Mouse (Mus musculus): ENCODE measurements around the gene Dact3. TPM values are rescaled to one million over a fixed set of nuclear protein-coding genes. Genes with fewer than 3 reads are reported as not detected.

The Dact3 gene
- 34.8 and 37.3 TPM in 2 replicates for polyA plus RNA-seq (2011; ENCODE audit: insufficient read length, low read depth, missing spikeins)

DNA sequence AGATGAGACGGTGACA is at the start of gene Dact3:
Gene Dact3, plus strand, starts transcription at position 8 of the 16 bp plus-strand sequence.
- no peak for TF ChIP-seq POLR2A (IDR thresholded peaks at IDR 0.05; ENCODE audit: low read depth, low read length)
- TF ChIP-seq CTCF (IDR thresholded peaks at IDR 0.05; ENCODE audit: borderline replicate concordance, insufficient read depth, low read length) = no peak
- Histone ChIP-seq H3K4me3 (ENCODE audit: insufficient read depth, low read length) (peak within 1 kb of the TSS; percentile 84), H3K27ac (ENCODE audit: insufficient read depth, low read length) (peak within 1 kb of the TSS; percentile 76), H3K4me1 (ENCODE audit: control insufficient read depth, insufficient read depth, low read length) (no peaks in the 10 kb centered on the region)

DNA sequence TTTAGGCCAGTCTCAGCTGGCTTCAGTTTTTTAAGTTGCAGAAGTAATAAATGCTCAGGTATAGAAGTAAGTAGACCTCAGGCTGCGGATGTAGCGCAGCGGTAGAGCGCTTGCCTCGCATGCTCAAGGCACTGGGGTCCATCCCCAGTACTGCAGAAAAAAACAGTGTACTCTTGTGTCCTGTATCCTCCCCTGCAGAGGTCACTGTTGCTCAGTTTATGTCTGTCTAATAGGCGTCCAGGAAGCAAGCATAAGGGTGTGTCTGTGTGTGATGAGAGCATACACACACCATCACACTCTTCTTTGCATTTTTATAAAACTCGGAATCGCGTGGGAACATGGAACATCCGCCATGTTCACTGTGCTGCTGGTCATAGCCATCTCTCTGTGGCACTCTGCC is 49.3 kb upstream of the Dact3 start:
- no peaks in the 10 kb centered on the region for H3K4me1 ChIP-seq (ENCODE audit: control insufficient read depth, insufficient read depth, low read length)
- no peak overlapping the region for H3K27ac ChIP-seq (ENCODE audit: insufficient read depth, low read length)
- H3K4me3 ChIP-seq (ENCODE audit: insufficient read depth, low read length) = no peak overlapping the region
- TF ChIP-seq CTCF (IDR thresholded peaks at IDR 0.05; ENCODE audit: borderline replicate concordance, insufficient read depth, low read length) (no peak), POLR2A (IDR thresholded peaks at IDR 0.05; ENCODE audit: low read depth, low read length) (no peak)

DNA sequence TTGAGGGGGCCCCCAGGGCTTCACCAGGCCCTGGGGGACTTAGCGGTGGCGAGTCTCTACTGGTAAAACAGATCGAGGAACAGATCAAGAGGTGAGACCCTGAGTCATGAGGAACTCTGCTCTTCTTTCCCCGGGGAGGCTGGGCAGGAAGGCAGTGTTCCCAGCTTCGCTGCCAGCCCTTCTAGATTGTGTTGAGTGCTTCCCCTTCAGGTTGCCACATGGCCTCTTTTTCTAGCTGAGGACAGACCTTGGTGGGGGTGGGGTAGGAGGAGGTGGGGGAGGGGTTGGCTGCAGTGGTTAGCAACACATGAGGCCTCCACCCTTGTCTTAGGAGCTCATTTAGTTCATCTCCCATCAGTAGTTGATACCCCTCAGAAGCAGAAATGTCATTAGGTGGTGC is 48.5 kb upstream of the Dact3 start:
- Histone ChIP-seq H3K4me1 (ENCODE audit: control insufficient read depth, insufficient read depth, low read length) (no peaks in the 10 kb centered on the region), H3K27ac (ENCODE audit: insufficient read depth, low read length) (no peak overlapping the region), H3K4me3 (ENCODE audit: insufficient read depth, low read length) (no peak overlapping the region)
- TF ChIP-seq CTCF (IDR thresholded peaks at IDR 0.05; ENCODE audit: borderline replicate concordance, insufficient read depth, low read length) = no peak
- no peak for TF ChIP-seq POLR2A (IDR thresholded peaks at IDR 0.05; ENCODE audit: low read depth, low read length)

DNA sequence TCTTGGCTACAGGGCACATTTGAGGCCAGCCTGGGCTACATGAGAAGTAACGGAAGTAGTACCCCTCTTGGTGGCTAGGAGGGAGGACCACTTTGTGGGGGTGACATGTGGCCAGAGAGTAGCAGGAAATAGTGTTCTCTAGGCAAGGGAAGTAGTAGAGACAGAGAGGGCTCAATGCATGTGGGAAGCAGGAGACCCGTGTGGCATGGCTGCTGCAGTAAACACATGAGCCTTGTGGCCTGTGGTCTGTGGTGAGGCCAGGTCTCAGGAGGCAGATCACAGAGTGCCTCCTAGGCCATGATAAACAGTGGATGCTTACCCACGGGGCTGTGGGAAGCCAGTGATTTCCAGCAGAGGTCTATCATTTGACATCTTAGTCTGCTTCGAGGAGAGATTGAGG is 47.8 kb upstream of the Dact3 start:
- no peak overlapping the region for H3K4me3 ChIP-seq (ENCODE audit: insufficient read depth, low read length)
- TF ChIP-seq POLR2A (IDR thresholded peaks at IDR 0.05; ENCODE audit: low read depth, low read length) (no peak), CTCF (IDR thresholded peaks at IDR 0.05; ENCODE audit: borderline replicate concordance, insufficient read depth, low read length) (no peak)
- no peak overlapping the region for H3K27ac ChIP-seq (ENCODE audit: insufficient read depth, low read length)
- no peaks in the 10 kb centered on the region for H3K4me1 ChIP-seq (ENCODE audit: control insufficient read depth, insufficient read depth, low read length)

DNA sequence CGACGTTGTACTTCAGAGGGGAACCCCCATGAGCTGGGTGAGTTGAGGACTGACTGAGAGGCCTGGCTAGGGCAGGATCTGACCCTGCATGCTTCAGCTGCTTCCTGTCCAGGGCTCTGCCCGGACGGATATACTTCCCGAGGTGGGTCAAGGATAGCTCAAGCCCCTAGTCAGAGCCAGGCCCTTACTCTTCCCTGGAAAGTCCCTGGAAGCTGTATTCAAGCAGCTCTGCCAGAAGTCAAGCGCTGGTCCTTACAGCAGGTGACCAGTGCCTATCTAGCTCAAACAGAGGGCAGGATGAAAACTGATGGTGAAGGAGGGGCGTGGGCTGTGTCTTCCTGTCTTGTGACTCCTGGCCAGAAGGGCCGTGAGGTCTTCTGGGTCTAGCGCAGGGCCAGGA is 44.7 kb upstream of the Dact3 start:
- TF ChIP-seq POLR2A (IDR thresholded peaks at IDR 0.05; ENCODE audit: low read depth, low read length) (no peak), CTCF (IDR thresholded peaks at IDR 0.05; ENCODE audit: borderline replicate concordance, insufficient read depth, low read length) (no peak)
- Histone ChIP-seq H3K4me1 (ENCODE audit: control insufficient read depth, insufficient read depth, low read length) (no peaks in the 10 kb centered on the region), H3K27ac (ENCODE audit: insufficient read depth, low read length) (no peak overlapping the region), H3K4me3 (ENCODE audit: insufficient read depth, low read length) (no peak overlapping the region)

DNA sequence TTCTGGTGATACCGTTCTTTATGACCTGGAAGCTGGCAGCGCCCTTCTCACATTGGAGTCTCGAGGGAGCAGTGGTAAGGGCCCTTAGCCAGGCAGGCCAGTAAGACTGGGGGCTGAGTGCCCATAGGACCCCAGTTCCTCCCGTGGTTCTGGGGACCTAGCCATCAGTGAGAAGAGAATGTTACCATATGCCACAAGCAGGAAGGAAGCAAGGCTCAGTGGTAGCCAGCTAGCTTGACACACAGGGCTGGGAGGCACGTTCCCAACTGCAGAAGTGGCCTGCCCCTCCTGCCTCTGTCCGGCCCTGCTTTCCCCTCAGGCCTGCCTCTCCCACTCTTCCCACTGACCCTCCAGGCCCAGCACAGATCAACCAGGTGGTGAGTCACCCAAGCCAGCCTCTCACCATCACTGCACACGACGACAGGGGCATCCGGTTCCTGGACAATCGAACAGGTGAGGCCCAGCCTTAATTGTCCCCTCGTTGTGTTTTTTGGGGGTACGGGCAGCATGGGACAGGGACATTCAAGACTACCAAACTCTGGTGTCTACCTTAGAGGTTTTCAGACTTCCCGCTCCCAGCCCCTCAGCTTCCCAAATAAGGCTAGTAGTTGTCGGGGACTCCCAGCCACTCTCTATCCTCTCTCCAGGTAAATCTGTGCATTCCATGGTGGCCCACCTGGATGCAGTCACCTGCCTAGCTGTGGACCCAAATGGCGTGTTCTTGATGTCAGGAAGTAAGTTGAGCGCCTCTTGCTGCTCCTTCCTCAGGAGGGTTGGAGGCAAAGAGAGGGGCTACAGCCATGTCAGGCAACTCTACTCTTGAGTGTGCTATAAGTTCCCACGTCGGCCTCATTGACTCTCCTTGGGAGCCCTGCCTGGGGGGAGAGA is 37.0 kb upstream of the Dact3 start:
- H3K4me1 ChIP-seq (ENCODE audit: control insufficient read depth, insufficient read depth, low read length) = peaks cover 2% of the 10 kb centered on the region; the same call in 1 of the 2 replicates
- H3K27ac ChIP-seq (ENCODE audit: insufficient read depth, low read length) = no peak overlapping the region
- H3K4me3 ChIP-seq (ENCODE audit: insufficient read depth, low read length) = no peak overlapping the region
- no peak for TF ChIP-seq POLR2A (IDR thresholded peaks at IDR 0.05; ENCODE audit: low read depth, low read length)
- no peak for TF ChIP-seq CTCF (IDR thresholded peaks at IDR 0.05; ENCODE audit: borderline replicate concordance, insufficient read depth, low read length)

DNA sequence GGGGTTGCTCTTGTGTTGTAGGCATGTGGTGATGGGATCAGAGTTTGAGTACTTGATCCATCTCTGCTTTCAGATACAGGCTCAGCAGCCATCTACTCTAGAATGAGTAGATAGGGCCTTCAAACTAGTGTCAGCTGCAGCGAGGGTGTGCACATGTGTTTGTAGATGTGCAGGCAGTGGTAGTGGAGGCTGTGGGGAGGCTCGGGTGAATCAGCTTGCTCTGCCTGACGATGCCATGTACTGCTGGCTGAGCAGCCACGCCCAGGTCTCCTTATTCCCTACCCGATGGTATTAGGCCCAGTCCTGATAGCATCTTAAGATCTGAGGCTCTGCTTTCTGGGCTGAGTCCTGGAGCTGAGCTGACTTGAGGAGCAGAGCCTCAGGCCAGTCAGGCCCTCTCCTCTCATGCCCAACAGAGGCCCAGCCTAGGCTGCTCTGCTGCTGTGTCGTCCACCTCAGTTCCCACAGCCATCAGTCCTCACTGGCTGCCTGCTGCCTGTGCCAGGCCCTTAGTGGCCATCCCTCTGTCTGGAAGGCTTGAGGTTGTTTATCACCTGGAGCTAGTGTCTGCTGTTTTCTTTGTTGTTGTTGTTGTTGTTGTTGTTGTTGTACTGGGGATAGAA is 36.2 kb upstream of the Dact3 start:
- no peak overlapping the region for H3K4me3 ChIP-seq (ENCODE audit: insufficient read depth, low read length)
- TF ChIP-seq CTCF (IDR thresholded peaks at IDR 0.05; ENCODE audit: borderline replicate concordance, insufficient read depth, low read length) (no peak), POLR2A (IDR thresholded peaks at IDR 0.05; ENCODE audit: low read depth, low read length) (no peak)

DNA sequence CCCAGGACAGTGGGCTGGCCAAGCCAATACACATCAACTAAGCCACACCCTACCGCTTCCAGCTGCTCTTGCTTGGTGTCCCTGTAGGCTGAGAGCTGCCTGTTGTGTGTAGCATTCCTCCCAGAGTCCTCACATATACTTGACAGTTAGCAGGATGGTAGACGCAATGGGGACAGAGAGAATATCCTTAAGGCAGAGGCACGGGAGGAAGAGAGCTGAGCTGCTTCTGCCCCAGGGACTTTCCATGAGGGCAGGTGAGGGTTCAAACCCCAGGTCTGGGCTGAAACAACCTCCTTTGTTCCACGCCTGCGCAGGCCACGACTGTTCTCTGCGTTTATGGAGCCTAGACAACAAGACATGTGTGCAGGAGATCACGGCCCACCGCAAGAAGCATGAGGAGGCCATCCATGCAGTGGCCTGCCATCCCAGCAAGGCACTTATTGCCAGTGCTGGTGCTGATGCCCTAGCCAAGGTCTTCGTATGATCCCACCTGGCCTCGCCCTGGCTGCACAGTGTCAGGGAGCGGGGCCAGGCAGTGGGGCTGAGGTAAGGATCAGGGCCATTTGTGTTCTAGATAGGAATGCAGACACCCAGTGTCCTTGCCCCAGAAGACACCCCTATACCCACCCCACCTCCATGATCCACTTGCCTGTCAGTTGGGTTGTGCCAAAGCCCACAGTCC is 35.5 kb upstream of the Dact3 start:
- Histone ChIP-seq H3K27ac (ENCODE audit: insufficient read depth, low read length) (no peak overlapping the region), H3K4me3 (ENCODE audit: insufficient read depth, low read length) (no peak overlapping the region), H3K4me1 (ENCODE audit: control insufficient read depth, insufficient read depth, low read length) (peaks cover 2% of the 10 kb centered on the region; the same call in 1 of the 2 replicates)
- no peak for TF ChIP-seq POLR2A (IDR thresholded peaks at IDR 0.05; ENCODE audit: low read depth, low read length)
- no peak for TF ChIP-seq CTCF (IDR thresholded peaks at IDR 0.05; ENCODE audit: borderline replicate concordance, insufficient read depth, low read length)

More for the DNA sequence above, 36.2 kb upstream of the Dact3 start:
- Histone ChIP-seq H3K27ac (ENCODE audit: insufficient read depth, low read length) (no peak overlapping the region), H3K4me1 (ENCODE audit: control insufficient read depth, insufficient read depth, low read length) (peaks cover 2% of the 10 kb centered on the region; the same call in 1 of the 2 replicates)

DNA sequence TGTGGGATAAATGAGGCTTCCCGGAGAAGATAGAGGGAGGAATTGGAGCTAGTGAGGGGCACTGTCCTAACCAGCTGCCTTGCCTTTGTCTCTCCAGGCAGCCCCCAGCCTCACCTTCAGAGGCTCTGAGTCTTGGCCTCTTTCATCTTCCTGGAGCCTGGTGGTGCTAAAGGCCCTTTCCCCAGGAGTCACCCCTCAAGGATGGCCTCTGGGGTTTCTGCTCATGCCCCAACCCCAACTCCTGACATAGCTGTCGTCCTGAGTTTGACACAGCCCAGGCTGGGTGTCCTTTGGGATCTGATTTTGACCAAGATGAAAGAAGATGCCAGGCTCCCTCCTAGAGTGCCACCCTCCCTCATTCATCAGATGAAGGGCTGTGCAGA is 35.0 kb upstream of the Dact3 start:
- H3K27ac ChIP-seq (ENCODE audit: insufficient read depth, low read length) = no peak overlapping the region
- peaks cover 2% of the 10 kb centered on the region; the same call in 1 of the 2 replicates for H3K4me1 ChIP-seq (ENCODE audit: control insufficient read depth, insufficient read depth, low read length)
- TF ChIP-seq POLR2A (IDR thresholded peaks at IDR 0.05; ENCODE audit: low read depth, low read length) (no peak), CTCF (IDR thresholded peaks at IDR 0.05; ENCODE audit: borderline replicate concordance, insufficient read depth, low read length) (no peak)
- H3K4me3 ChIP-seq (ENCODE audit: insufficient read depth, low read length) = no peak overlapping the region

DNA sequence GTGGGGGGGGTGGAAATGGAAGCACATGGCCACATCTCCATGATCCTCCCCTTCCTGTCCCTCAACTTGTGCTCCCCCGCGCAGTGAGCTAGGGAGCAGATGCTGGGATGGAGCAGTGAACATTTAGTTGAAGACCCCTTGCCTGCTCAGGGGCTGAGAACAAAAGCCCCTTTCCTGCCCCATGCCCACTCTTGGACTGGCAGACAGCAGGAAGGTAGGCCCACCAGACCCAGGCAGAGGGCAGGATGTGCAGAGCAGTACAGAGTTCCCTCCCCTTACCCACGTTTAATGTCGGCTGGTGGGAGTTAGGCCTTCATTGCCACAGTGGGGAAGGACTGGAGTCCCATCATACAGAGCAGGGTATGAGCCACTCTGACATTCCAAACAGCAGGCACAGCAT is 34.0 kb upstream of the Dact3 start:
- no peak overlapping the region for H3K4me3 ChIP-seq (ENCODE audit: insufficient read depth, low read length)
- TF ChIP-seq POLR2A (IDR thresholded peaks at IDR 0.05; ENCODE audit: low read depth, low read length) (no peak), CTCF (IDR thresholded peaks at IDR 0.05; ENCODE audit: borderline replicate concordance, insufficient read depth, low read length) (no peak)
- H3K4me1 ChIP-seq (ENCODE audit: control insufficient read depth, insufficient read depth, low read length) = peaks cover 2% of the 10 kb centered on the region; the same call in 1 of the 2 replicates
- H3K27ac ChIP-seq (ENCODE audit: insufficient read depth, low read length) = peak overlapping the region; percentile 41; the same call in 1 of the 2 replicates
